Mouse (Mus musculus): ENCODE results near the gene Tomm70a. TPM values are rescaled to one million over a fixed set of nuclear protein-coding genes. Genes with fewer than 3 reads are reported as not detected.

Gene Tomm70a
- polyA plus RNA-seq, 1 experiment from 2014 or later: 39.0 TPM

DNA sequence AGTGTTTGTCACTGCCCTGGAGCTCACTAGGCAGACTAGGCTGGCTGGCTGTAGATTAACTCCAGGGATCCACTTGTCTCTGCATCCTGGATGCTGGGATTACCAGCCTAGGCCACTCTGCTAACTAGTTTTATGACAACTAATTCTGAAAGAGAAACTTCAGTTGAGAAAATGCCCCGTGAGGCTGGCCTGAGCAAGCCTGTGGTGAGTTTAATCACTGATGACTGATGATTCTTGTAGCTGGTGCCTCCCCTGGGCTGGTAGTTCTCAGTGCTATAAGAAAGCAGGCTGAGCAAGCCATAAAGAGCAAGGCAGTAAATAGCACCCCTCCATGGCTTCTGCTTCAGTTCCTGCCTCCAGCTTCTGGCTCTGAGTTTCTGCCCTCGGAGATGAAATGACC, 54.2 kb downstream of the Tomm70a start:
- WGBS: 80% methylated on average over 2 of the region's 2 CpGs
- Histone ChIP-seq H3K4me3 (ENCODE audit: low read length) (no peak overlapping the region), H3K36me3 (ENCODE audit: control insufficient read depth, insufficient read depth) (peaks cover 33% of the 10 kb centered on the region), H3K4me2 (ENCODE audit: low read depth, low read length) (no peak overlapping the region), H3K27ac (ENCODE audit: low read length) (no peak overlapping the region), H3K4me1 (ENCODE audit: control insufficient read depth, insufficient read depth, low read length) (no peaks in the 10 kb centered on the region), H3K27me3 (ENCODE audit: control insufficient read depth, insufficient read depth, low read length) (no peaks in the 10 kb centered on the region), H3K9me3 (replicated peaks; ENCODE audit: control insufficient read depth, low read length) (no peaks in the 10 kb centered on the region), H3K9ac (ENCODE audit: low read length) (no peak overlapping the region)
- no peak for ATAC-seq (replicated peaks; ENCODE audit: extremely low read depth, insufficient read depth, low FRiP score)

GRCm38 (mm10) chr16:57176276-57176675, 54.8 kb downstream of the Tomm70a start:
- H3K9me3 ChIP-seq (replicated peaks; ENCODE audit: control insufficient read depth, low read length): no peaks in the 10 kb centered on the region
- H3K36me3 ChIP-seq (ENCODE audit: control insufficient read depth, insufficient read depth): peaks cover 29% of the 10 kb centered on the region
- H3K27ac ChIP-seq (ENCODE audit: low read length): no peak overlapping the region
- H3K4me3 ChIP-seq (ENCODE audit: low read length): no peak overlapping the region
- no peaks in the 10 kb centered on the region for H3K4me1 ChIP-seq (ENCODE audit: control insufficient read depth, insufficient read depth, low read length)
- H3K27me3 ChIP-seq (ENCODE audit: control insufficient read depth, insufficient read depth, low read length): no peaks in the 10 kb centered on the region
- no peak for ATAC-seq (replicated peaks; ENCODE audit: extremely low read depth, insufficient read depth, low FRiP score)
- no peak overlapping the region for H3K9ac ChIP-seq (ENCODE audit: low read length)
- H3K4me2 ChIP-seq (ENCODE audit: low read depth, low read length): no peak overlapping the region
- WGBS: 88% methylated on average over 7 of the region's 7 CpGs

- Histone ChIP-seq H3K9ac (ENCODE audit: low read length) (no peak overlapping the region), H3K4me2 (ENCODE audit: low read depth, low read length) (no peak overlapping the region), H3K4me1 (ENCODE audit: control insufficient read depth, insufficient read depth, low read length) (no peaks in the 10 kb centered on the region), H3K27ac (ENCODE audit: low read length) (no peak overlapping the region), H3K27me3 (ENCODE audit: control insufficient read depth, insufficient read depth, low read length) (no peaks in the 10 kb centered on the region), H3K36me3 (ENCODE audit: control insufficient read depth, insufficient read depth) (peaks cover 29% of the 10 kb centered on the region), H3K4me3 (ENCODE audit: low read length) (no peak overlapping the region), H3K9me3 (replicated peaks; ENCODE audit: control insufficient read depth, low read length) (no peaks in the 10 kb centered on the region)
- 60% methylated on average over 2 of the region's 2 CpGs for WGBS
- ATAC-seq (replicated peaks; ENCODE audit: extremely low read depth, insufficient read depth, low FRiP score): no peak
Measured at GRCm38 (mm10) chr16:57177254-57177653, 55.8 kb downstream of the Tomm70a start.

DNA sequence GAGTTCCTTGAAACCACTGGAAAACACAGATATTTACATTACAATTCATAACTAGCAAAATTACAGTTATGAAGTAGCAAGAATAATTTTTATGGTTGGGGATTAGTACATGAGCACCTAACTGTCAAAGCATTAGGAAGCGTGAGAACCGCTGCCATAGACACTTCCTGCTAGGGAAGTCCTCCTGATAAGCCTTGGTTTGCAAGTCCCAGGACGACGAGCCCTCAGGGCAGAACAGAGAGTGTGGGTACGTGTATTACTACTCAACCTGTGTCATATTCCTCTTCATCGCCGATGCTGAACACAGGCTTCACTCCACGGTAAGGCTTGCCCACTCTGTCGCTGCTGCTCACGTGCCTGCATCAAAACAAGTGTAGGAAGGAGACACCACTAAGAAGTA, 56.2 kb downstream of the Tomm70a start:
- no peak for ATAC-seq (replicated peaks; ENCODE audit: extremely low read depth, insufficient read depth, low FRiP score)
- Histone ChIP-seq H3K9ac (ENCODE audit: low read length) (no peak overlapping the region), H3K4me3 (ENCODE audit: low read length) (no peak overlapping the region), H3K4me1 (ENCODE audit: control insufficient read depth, insufficient read depth, low read length) (no peaks in the 10 kb centered on the region), H3K4me2 (ENCODE audit: low read depth, low read length) (no peak overlapping the region), H3K27me3 (ENCODE audit: control insufficient read depth, insufficient read depth, low read length) (no peaks in the 10 kb centered on the region), H3K27ac (ENCODE audit: low read length) (no peak overlapping the region), H3K9me3 (replicated peaks; ENCODE audit: control insufficient read depth, low read length) (no peaks in the 10 kb centered on the region), H3K36me3 (ENCODE audit: control insufficient read depth, insufficient read depth) (peaks cover 29% of the 10 kb centered on the region)
- WGBS: 76% methylated on average over 10 of the region's 10 CpGs

DNA sequence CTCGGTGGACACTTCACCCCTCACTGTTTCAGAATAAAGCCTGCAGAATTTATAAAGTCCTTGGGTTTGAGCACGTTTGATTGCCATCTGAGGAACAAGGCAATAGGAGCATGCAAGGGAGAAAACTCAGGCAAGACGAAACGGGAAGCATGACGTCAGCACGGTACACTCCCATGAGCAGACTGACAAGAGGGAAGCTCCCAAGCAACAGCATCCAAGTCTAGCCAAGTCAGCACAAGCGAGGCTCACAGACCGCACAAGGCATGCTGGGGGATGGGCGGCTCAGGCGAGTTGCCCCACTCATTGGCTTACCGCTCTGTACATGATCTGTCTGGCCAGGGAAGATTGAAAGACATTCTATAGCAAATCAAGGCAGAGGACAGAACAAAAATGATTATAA, 59.7 kb downstream of the Tomm70a start:
- ATAC-seq (replicated peaks; ENCODE audit: extremely low read depth, insufficient read depth, low FRiP score): no peak
- H3K36me3 ChIP-seq (ENCODE audit: control insufficient read depth, insufficient read depth): peaks cover 30% of the 10 kb centered on the region

DNA sequence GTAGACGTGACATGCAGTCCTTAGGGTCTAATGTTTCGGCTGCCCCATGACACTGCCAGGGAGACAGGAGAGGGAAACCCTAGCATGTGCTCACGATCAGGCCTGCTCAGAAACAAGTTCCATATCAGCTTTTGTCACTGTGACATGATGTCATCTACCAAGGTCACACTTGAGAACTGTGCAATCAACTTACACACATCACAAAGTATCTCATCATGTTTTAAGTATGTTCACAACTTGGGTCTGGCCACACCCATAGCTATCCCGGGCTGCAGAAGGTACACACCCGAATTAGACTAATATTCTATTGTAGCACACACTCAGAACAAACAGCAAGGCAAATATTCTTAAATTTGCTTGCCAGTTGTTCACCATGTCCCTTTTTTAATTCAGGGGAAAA, 60.5 kb downstream of the Tomm70a start:
- Histone ChIP-seq H3K4me2 (ENCODE audit: low read depth, low read length) (no peak overlapping the region), H3K36me3 (ENCODE audit: control insufficient read depth, insufficient read depth) (peaks cover 24% of the 10 kb centered on the region), H3K27me3 (ENCODE audit: control insufficient read depth, insufficient read depth, low read length) (no peaks in the 10 kb centered on the region), H3K9ac (ENCODE audit: low read length) (no peak overlapping the region), H3K4me1 (ENCODE audit: control insufficient read depth, insufficient read depth, low read length) (no peaks in the 10 kb centered on the region), H3K27ac (ENCODE audit: low read length) (no peak overlapping the region), H3K9me3 (replicated peaks; ENCODE audit: control insufficient read depth, low read length) (no peaks in the 10 kb centered on the region), H3K4me3 (ENCODE audit: low read length) (no peak overlapping the region)
- ATAC-seq (replicated peaks; ENCODE audit: extremely low read depth, insufficient read depth, low FRiP score): no peak
- WGBS: 75% methylated on average over 5 of the region's 5 CpGs

More for the DNA sequence above, 59.7 kb downstream of the Tomm70a start:
- Histone ChIP-seq H3K9me3 (replicated peaks; ENCODE audit: control insufficient read depth, low read length) (no peaks in the 10 kb centered on the region), H3K27ac (ENCODE audit: low read length) (no peak overlapping the region), H3K27me3 (ENCODE audit: control insufficient read depth, insufficient read depth, low read length) (no peaks in the 10 kb centered on the region), H3K9ac (ENCODE audit: low read length) (no peak overlapping the region), H3K4me3 (ENCODE audit: low read length) (no peak overlapping the region), H3K4me2 (ENCODE audit: low read depth, low read length) (no peak overlapping the region), H3K4me1 (ENCODE audit: control insufficient read depth, insufficient read depth, low read length) (no peaks in the 10 kb centered on the region)
- 78% methylated on average over 11 of the region's 11 CpGs for WGBS

- no peak overlapping the region for H3K4me2 ChIP-seq (ENCODE audit: low read depth, low read length)
- H3K9ac ChIP-seq (ENCODE audit: low read length): no peak overlapping the region
- no peak overlapping the region for H3K4me3 ChIP-seq (ENCODE audit: low read length)
- WGBS: 93% methylated on average over 4 of the region's 4 CpGs
- H3K4me1 ChIP-seq (ENCODE audit: control insufficient read depth, insufficient read depth, low read length): no peaks in the 10 kb centered on the region
- H3K27me3 ChIP-seq (ENCODE audit: control insufficient read depth, insufficient read depth, low read length): no peaks in the 10 kb centered on the region
- no peaks in the 10 kb centered on the region for H3K9me3 ChIP-seq (replicated peaks; ENCODE audit: control insufficient read depth, low read length)
- ATAC-seq (replicated peaks; ENCODE audit: extremely low read depth, insufficient read depth, low FRiP score): no peak
- H3K27ac ChIP-seq (ENCODE audit: low read length): no peak overlapping the region
- H3K36me3 ChIP-seq (ENCODE audit: control insufficient read depth, insufficient read depth): peaks cover 25% of the 10 kb centered on the region
Measured at GRCm38 (mm10) chr16:57186618-57187017, 65.1 kb downstream of the Tomm70a start.

DNA sequence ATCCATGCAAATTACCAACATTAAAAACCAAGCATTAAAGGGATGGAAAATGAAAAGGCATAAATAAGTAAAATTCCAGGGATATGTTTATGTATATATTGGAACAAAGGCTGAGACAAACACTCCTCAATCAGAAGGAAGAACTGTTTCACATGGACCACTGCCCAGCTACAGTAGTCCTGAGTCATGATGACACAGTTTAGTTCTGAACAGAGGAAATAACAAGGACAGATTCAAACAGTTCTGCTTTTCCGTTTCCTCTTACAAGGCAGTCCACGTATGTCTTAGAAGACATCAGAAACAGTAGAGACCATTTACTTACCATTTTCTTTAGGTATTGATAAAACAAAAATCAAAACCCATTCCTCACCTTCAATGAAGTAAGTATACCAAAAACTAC, 68.0 kb downstream of the Tomm70a start:
- WGBS: 69% methylated on average over 2 of the region's 2 CpGs
- H3K27ac ChIP-seq (ENCODE audit: low read length): no peak overlapping the region
- no peak overlapping the region for H3K4me3 ChIP-seq (ENCODE audit: low read length)
- no peak overlapping the region for H3K9ac ChIP-seq (ENCODE audit: low read length)
- H3K36me3 ChIP-seq (ENCODE audit: control insufficient read depth, insufficient read depth): peaks cover 21% of the 10 kb centered on the region
- H3K4me1 ChIP-seq (ENCODE audit: control insufficient read depth, insufficient read depth, low read length): no peaks in the 10 kb centered on the region
- ATAC-seq (replicated peaks; ENCODE audit: extremely low read depth, insufficient read depth, low FRiP score): no peak
- H3K27me3 ChIP-seq (ENCODE audit: control insufficient read depth, insufficient read depth, low read length): no peaks in the 10 kb centered on the region
- no peaks in the 10 kb centered on the region for H3K9me3 ChIP-seq (replicated peaks; ENCODE audit: control insufficient read depth, low read length)
- H3K4me2 ChIP-seq (ENCODE audit: low read depth, low read length): no peak overlapping the region

DNA sequence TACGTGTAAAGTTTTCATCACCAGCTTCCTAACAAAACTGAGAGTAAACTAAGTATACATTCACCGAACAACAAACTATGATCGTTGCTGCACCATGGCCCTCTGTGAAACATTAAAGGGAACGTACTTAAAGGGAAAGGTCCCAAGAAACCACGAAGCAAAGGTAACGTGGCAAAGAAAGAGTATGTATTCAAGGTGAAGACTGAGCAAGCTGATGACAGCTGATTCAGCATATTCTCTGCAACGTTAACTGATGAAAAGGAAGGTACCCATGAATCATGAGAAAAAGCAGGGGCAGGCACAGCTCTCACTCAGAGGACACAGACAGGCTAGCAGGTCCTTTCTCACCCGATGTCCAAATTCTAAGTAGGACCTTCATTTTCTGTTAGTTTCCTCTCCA, 68.9 kb downstream of the Tomm70a start:
- H3K4me1 ChIP-seq (ENCODE audit: control insufficient read depth, insufficient read depth, low read length): no peaks in the 10 kb centered on the region
- no peak overlapping the region for H3K27ac ChIP-seq (ENCODE audit: low read length)
- 79% methylated on average over 8 of the region's 8 CpGs for WGBS
- H3K27me3 ChIP-seq (ENCODE audit: control insufficient read depth, insufficient read depth, low read length): no peaks in the 10 kb centered on the region
- H3K4me2 ChIP-seq (ENCODE audit: low read depth, low read length): no peak overlapping the region
- H3K36me3 ChIP-seq (ENCODE audit: control insufficient read depth, insufficient read depth): peaks cover 21% of the 10 kb centered on the region
- H3K9ac ChIP-seq (ENCODE audit: low read length): no peak overlapping the region
- H3K4me3 ChIP-seq (ENCODE audit: low read length): no peak overlapping the region
- H3K9me3 ChIP-seq (replicated peaks; ENCODE audit: control insufficient read depth, low read length): no peaks in the 10 kb centered on the region
- no peak for ATAC-seq (replicated peaks; ENCODE audit: extremely low read depth, insufficient read depth, low FRiP score)

- 89% methylated on average over 14 of the region's 14 CpGs for WGBS
- H3K4me3 ChIP-seq (ENCODE audit: low read length): no peak overlapping the region
- no peaks in the 10 kb centered on the region for H3K9me3 ChIP-seq (replicated peaks; ENCODE audit: control insufficient read depth, low read length)
- H3K4me1 ChIP-seq (ENCODE audit: control insufficient read depth, insufficient read depth, low read length): no peaks in the 10 kb centered on the region
- no peak overlapping the region for H3K9ac ChIP-seq (ENCODE audit: low read length)
- no peak overlapping the region for H3K4me2 ChIP-seq (ENCODE audit: low read depth, low read length)
- H3K27me3 ChIP-seq (ENCODE audit: control insufficient read depth, insufficient read depth, low read length): no peaks in the 10 kb centered on the region
- H3K27ac ChIP-seq (ENCODE audit: low read length): no peak overlapping the region
- peaks cover 21% of the 10 kb centered on the region for H3K36me3 ChIP-seq (ENCODE audit: control insufficient read depth, insufficient read depth)
- no peak for ATAC-seq (replicated peaks; ENCODE audit: extremely low read depth, insufficient read depth, low FRiP score)
Measured at GRCm38 (mm10) chr16:57191214-57191613, 69.7 kb downstream of the Tomm70a start.
